Mouse (Mus musculus) lung, postnatal 36 days (tissue): ENCODE results near the gene Icam1.
"Not testable (repeated sequence)": the region's sequence is repeated elsewhere in the genome, so short reads cannot be mapped to it uniquely, and the experiment has no call there.

ENCODE experiments used
- DNase-seq: peaks from one replicate; pipeline ENCODE4 v3.0.0; 2022; ENCODE audit warnings: mixed read lengths

Icam1 gene

GRCm38 (mm10) chr9:21026849-21027248 lies 11.1 kb downstream of the Icam1 start:
- DNase-seq: no peak

GRCm38 (mm10) chr9:21027774-21028290 lies 12.0 kb downstream of the Icam1 start:
- no peak for DNase-seq

DNA sequence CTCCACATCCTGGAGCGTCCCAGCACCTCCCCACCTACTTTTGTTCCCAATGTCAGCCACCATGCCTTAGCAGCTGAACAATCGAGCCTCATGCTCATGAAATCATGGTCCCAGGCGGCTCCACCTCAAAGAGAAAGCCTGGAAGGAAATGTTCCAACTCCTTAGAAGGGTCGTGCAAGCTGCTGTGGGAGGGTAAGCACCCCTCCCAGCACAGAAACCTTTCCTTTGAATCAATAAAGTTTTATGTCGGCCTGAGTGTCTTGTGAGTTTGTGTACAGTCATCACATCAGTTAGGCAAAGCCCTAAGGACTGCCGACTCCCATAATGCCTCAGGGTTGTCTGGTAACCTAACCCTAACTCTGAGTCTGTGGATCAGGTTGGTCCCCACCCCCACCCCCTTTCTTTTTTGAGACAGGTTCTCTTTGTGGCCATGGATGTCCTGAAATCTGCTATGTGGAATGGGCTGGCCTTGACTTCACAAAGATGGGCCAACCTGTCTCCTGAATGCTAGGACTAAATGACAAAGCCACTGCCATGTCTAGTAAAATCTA lies 12.8 kb downstream of the Icam1 start:
- no peak for DNase-seq

GRCm38 (mm10) chr9:21029291-21030054 lies 13.7 kb downstream of the Icam1 start, which contains the start of gene Icam4:
TSS of gene Icam4 (plus strand) at chr9:21029373.
- peak; percentile 93 for DNase-seq

DNA sequence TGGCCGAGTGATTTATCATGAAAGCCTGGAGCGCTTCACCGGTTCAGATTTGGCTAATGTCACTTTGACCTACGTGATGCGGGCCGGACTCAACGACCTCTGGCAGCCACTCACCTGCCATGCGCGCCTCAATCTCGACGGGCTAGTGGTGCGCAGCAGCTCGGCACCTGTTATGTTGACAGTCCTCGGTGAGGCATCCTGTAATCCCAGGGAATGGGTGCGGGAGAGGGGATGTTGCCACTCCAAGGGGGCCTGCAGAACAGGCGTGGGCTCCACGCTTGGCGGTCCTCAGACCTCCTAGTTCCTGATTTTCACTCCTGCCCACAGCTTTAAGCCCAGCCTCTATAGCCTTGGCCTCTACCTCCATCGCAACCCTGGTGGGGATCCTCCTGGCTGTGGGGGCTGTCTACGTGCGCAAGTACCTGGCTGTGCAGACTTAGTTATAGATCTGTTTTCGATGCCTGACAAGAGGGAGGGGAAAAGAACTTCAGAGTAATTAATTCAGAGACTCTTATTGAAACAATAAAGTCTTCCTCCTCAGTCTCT lies 14.3 kb downstream of the Icam1 start:
- no peak for DNase-seq

GRCm38 (mm10) chr9:21030781-21031250 lies 15.0 kb downstream of the Icam1 start:
- peak; percentile 97 for DNase-seq

DNA sequence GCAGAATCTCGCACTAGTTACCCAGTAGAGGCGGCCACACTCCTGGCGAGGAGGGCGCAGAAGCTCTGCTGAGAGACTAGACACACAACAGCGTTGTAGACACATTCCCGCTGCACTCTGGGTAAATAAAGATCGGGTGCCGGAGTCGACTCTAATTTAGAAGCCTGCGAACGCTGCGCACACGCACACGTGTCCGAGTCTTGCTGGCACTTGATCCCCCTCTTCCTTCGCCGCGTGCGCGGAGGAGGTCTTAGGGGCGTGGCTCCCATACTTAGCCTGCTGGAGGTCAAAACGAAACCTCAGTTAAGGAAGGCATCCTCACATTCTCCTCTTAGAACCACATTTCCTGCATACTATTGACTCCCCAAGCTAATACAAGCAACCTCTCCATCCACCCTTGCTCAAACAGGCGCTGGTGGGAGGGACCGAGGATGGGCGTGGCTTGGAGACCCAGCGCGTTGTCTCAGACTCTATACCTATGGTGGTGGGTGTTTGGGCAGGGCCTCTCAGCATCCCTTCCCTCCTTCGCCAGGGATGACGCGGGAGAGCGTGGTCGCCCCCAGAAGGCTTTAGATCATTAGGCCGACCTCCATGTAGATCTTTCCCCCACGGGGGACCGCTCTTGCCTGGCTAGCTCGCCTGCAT lies 15.6 kb downstream of the Icam1 start:
- peak; percentile 78 for DNase-seq

DNA sequence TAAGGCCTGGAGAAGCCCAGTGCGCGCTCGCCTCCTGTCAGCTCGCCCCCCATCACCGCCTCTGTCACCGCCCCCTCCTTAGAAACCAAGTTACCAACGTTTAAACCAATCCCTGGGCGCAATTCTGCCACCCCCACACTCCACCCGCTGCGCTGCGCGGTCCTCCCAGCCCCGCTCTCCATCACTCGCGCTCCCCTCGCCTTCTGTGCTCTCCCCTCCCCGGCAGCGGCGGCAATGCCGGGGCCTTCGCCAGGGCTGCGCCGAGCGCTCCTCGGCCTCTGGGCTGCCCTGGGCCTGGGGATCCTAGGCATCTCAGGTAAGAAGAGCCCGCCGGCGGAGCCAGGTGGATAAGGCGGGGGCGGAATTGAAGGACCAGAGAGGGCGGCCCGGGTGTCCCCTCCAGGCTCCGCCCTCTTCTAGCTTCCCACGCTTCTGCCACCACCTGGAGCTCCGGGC lies 16.1 kb downstream of the Icam1 start, which contains the start of gene Icam5:
Gene Icam5, plus strand, starts transcription at position 178 of the 456 bp plus-strand sequence.
- DNase-seq: no peak

GRCm38 (mm10) chr9:21032491-21032890 lies 16.7 kb downstream of the Icam1 start:
- DNase-seq: no peak

DNA sequence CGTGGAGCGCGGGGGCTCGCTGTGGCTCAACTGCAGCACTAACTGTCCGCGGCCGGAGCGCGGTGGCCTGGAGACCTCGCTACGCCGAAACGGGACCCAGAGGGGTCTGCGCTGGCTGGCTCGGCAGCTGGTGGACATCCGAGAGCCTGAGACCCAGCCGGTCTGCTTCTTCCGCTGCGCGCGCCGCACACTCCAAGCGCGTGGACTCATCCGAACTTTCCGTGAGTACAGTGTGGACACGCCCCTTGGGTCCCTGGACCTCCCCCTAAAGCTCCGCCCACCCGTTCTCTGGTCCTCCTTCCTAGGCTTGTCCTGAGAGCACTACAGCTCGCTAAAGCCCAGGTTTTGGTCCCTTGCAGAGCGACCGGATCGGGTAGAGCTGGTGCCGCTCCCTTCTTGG lies 17.4 kb downstream of the Icam1 start:
- peak; percentile 98 for DNase-seq

DNA sequence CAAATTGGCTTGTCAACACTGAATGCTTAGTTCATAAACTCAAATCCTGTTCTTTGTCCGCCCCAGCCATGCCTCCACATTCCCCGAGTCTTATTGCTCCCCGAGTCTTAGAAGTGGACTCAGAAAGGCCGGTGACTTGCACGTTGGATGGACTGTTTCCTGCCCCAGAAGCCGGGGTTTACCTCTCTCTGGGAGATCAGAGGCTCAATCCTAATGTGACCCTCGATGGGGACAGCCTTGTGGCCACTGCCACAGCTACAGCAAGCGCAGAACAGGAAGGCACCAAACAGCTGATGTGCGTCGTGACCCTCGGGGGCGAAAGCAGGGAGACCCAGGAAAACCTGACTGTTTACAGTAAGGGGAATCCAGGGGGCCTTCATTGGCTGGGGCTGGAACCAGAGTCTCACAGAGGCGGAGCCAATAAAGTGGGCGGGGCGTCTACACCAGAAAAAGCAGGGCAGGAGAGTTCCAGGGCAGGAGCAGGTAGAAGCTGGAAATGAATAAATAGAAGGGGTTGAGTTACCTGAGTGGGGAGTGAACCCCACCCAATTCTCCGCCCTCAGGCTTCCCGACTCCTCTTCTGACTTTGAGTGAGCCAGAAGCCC lies 18.8 kb downstream of the Icam1 start:
- no peak for DNase-seq

DNA sequence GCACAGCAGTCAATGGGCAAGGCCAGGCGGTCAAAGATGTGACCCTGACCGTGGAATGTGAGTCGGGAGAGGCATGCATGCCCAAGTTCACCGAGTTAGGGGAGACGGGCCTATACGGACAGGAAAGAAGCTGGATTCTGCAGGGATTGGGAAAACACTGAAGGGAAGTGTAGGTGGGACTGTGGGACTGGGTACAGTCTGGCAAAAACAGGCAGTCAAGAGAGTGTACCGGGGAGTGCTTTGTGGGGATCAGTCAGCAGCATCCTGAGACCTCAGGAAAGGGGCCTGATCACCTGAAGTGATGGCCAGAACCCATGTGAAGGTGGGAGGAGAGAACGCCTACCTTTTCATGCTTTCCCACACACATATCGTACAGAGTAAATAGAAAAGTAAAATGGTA lies 19.8 kb downstream of the Icam1 start:
- DNase-seq: no peak

DNA sequence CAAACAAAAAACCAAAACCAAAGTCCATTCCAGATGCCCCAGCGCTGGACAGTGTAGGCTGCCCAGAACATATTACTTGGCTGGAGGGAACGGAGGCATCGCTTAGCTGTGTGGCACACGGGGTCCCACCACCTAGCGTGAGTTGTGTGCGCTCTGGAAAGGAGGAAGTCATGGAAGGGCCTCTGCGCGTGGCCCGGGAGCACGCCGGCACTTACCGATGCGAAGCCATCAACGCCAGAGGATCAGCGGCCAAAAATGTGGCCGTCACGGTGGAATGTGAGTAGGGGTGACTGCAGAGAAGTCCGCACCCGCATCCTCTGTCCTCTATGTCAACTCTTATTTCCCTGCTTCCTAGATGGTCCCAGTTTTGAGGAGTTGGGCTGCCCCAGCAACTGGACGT lies 20.4 kb downstream of the Icam1 start:
- no peak for DNase-seq

DNA sequence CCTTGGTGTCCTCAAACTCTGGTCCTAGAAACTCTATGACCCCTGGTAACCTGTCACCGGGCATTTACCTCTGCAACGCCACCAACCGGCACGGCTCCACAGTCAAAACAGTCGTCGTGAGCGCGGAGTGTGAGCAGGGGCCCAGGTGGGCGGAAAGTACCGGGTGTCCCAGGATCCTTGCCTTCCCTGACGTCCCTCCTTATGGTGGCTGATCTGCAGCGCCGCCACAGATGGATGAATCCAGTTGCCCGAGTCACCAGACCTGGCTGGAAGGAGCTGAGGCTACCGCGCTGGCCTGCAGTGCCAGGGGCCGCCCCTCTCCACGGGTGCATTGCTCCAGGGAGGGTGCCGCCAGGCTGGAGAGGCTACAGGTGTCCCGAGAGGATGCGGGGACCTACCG lies 20.9 kb downstream of the Icam1 start:
- no peak for DNase-seq

DNA sequence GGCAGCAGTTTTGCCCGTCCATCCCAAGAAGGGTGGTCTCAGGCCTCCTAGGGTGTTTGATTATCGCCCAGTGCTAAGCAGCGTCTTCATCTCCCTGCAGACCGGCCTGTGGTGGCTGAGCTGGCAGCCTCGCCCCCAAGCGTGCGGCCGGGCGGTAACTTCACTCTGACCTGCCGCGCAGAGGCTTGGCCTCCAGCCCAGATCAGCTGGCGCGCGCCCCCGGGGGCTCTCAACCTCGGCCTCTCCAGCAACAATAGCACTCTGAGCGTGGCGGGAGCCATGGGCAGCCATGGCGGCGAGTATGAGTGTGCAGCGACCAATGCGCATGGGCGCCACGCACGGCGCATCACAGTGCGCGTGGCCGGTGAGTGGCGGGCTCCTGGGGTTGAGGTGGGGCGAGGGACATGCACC lies 21.7 kb downstream of the Icam1 start:
- DNase-seq: no peak

- no peak for DNase-seq
These were observed 24.0 kb downstream of the Icam1 start for GRCm38 (mm10) chr9:21039779-21040178.

- no peak for DNase-seq
These were observed 25.5 kb downstream of the Icam1 start for GRCm38 (mm10) chr9:21041308-21041707.

- no peak for DNase-seq
These were observed 27.8 kb downstream of the Icam1 start for GRCm38 (mm10) chr9:21043563-21043962.

DNA sequence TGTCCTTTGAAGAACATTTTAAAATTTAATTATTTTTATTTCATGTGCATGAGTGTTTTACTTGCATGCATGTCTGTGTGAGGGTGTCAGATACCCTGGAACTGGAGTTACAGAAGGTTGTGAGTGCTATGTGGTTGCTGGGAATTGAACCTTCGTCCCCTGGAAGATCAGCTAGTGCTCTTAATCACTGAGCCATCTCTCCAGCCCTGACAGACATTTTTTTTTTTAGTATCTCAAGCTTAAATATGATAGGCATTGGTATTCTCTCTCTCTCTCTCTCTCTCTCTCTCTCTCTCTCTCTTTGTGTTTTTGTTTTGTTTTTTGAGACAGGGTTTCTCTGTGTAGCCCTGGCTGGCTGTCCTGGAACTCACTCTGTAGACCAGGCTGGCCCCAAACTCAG lies 29.0 kb downstream of the Icam1 start:
- not testable (repeated sequence) for DNase-seq

- DNase-seq: no peak
These were observed 29.4 kb downstream of the Icam1 start for GRCm38 (mm10) chr9:21045235-21045634.

GRCm38 (mm10) chr9:21051578-21051977 lies 35.8 kb downstream of the Icam1 start:
- DNase-seq: no peak

DNA sequence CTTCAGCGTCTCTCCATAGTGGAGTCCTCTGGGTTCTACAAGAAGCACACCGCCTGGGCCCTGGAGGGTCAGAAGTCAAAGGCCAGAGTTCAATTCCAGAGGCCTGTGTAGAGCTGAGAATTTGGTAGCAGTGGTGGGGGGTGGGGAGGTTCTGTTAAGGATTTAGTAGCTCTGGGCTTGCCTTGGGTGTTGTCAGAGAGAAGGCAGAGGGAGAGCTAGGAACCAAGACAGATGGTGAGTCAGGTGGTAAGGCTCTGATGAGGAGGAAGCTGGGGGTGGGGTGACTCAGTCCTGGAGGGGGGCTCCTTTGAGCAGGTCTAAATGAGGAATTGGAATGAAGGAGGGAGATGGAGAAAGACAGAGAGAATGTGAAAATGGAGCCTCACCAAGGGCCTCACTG lies 47.1 kb downstream of the Icam1 start:
- DNase-seq: no peak
